Mouse (Mus musculus): ENCODE data around the gene Abi1. TPM values are rescaled to one million over a fixed set of nuclear protein-coding genes. Genes with fewer than 3 reads are reported as not detected.

The Abi1 gene
- polyA plus RNA-seq, 1 experiment from 2014 or later, result 58.6 TPM

DNA sequence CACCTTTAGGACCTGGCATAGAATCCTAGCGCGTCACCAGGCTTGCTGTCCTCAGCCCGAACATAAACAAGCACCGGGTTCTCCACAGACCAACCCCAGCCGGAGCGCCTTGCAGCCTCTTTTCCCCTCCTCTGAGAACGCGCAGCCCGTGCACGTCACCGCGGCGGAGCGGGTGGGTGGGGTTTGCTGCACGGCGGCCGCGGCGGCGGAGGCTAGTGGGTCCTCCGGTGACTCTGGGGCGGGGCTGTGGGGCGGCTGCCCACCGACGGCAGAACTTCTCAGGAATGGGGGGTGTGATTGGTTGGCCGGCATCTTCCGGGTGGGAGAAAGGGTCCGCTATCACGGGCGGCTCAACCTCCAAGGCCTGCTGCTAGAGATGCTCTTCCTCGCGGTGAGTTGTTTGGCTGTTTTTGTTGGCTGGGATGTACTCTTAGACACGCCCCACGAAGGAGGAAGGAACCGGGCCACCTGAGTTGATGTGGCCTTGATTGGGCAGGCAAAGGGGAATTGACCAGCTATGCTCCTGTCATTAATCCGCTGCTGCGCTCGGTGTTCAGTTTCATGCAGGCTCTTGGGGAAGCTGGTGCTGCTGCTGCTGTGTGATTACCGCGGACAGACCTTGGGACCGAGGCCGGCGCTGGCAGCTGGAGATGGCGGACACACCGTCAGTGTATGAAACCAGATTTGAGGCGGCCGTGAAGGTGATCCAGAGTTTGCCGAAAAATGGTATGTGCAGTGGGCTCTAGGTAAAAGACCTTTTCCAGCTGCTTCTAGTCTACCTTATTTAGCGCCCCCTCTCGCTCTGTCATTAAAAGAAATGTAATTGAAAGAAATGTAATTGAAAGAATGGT, 29.1 kb upstream of the Abi1 start:
- Histone ChIP-seq H3K4me2 (replicated peaks; ENCODE audit: low read depth, low read length) (peak overlapping the region; percentile 98), H3K4me1 (ENCODE audit: control insufficient read depth, insufficient read depth, low read length) (no peaks in the 10 kb centered on the region), H3K36me3 (ENCODE audit: control insufficient read depth, insufficient read depth, low read length) (no peaks in the 10 kb centered on the region), H3K9ac (replicated peaks; ENCODE audit: low read depth, low read length) (peak overlapping the region; percentile 88), H3K27me3 (ENCODE audit: control insufficient read depth, insufficient read depth, low read length) (no peaks in the 10 kb centered on the region), H3K4me3 (ENCODE audit: low read depth, low read length) (peak overlapping the region; percentile 70), H3K9me3 (ENCODE audit: control insufficient read depth, low read depth, low read length) (no peaks in the 10 kb centered on the region), H3K27ac (ENCODE audit: low read length) (peak overlapping the region; percentile 96)
- peak; percentile 88 for ATAC-seq (ENCODE audit: insufficient number of reproducible peaks, insufficient read depth, low FRiP score, low read depth)
- WGBS, result under 1% methylated on average over 50 of the region's 50 CpGs

DNA sequence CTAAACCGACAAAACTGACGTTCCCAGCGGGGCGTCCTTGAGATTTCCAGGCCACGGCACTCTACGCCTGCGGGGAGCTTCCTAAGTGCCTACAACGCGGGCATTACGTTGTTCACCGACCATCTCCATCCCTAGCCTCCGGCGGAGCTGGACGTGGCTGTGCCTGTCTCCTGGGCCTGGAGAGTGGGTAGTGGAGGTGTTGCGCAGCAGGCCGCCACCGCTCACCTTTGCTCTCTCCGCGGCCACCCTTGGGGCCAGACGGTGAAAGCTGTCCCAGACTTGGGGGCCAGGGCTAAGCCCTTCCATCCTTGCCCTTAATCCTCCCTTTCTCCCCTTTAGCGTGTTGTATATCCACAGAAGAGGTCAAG, 28.3 kb upstream of the Abi1 start:
- under 1% methylated on average over 21 of the region's 21 CpGs for WGBS

DNA sequence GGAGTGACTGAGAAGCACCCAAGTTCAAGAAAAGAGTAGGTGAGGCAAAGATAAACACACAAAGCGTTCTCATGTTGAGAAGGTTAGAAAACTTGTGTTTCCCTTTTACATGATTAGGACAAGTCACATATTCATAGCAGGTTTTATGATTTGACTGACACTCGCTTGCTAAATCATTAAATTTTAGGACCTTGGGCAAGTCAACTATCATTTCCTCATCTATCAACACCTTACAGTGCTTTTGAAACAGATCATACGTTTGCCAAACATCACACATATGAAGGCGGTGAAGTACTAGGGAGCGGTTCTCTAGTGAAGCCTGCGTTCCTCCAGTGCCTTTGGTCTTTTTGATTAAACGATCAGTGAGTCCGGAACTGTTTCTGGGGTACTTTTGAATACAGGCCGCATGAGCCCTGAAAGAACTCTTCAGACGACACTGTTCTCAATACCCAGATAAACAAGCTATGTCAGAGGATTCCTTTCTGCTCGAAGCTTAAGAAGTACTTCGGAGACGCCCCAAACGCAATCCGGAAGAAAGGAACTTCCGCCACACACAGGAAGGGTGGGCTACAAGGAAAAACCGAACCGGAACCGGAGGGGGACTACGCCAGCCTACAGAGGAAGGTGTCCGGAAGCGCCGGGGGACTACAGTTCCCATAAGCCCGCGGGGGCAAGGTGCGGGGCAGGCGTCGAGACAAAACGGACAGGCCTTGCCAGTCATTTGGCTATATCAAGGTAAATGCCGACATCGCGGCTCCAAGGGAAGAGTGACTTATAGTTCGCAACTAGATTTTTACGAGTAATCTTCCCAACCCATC, 27.7 kb upstream of the Abi1 start, which contains the start of gene Acbd5:
TSS of gene Acbd5 (plus strand) at position 616 of the 818 bp plus-strand sequence.
- peak within 1 kb of the TSS; percentile 88 for H3K9ac ChIP-seq (replicated peaks; ENCODE audit: low read depth, low read length)
- H3K27ac ChIP-seq (ENCODE audit: low read length), result peak within 1 kb of the TSS; percentile 96
- H3K4me3 ChIP-seq (ENCODE audit: low read depth, low read length), result peak within 1 kb of the TSS; percentile 70
- no peaks in the 10 kb centered on the region for H3K9me3 ChIP-seq (ENCODE audit: control insufficient read depth, low read depth, low read length)
- no peaks in the 10 kb centered on the region for H3K27me3 ChIP-seq (ENCODE audit: control insufficient read depth, insufficient read depth, low read length)
- WGBS, result 1% methylated on average over 34 of the region's 34 CpGs
- peak within 1 kb of the TSS; percentile 98 for H3K4me2 ChIP-seq (replicated peaks; ENCODE audit: low read depth, low read length)
- no peaks in the 10 kb centered on the region for H3K36me3 ChIP-seq (ENCODE audit: control insufficient read depth, insufficient read depth, low read length)
- H3K4me1 ChIP-seq (ENCODE audit: control insufficient read depth, insufficient read depth, low read length), result no peaks in the 10 kb centered on the region
- ATAC-seq (ENCODE audit: insufficient number of reproducible peaks, insufficient read depth, low FRiP score, low read depth), result peak; percentile 96

More for the DNA sequence above, 28.3 kb upstream of the Abi1 start:
- Histone ChIP-seq H3K27me3 (ENCODE audit: control insufficient read depth, insufficient read depth, low read length) (no peaks in the 10 kb centered on the region), H3K4me1 (ENCODE audit: control insufficient read depth, insufficient read depth, low read length) (no peaks in the 10 kb centered on the region), H3K27ac (ENCODE audit: low read length) (peak overlapping the region; percentile 96), H3K9ac (replicated peaks; ENCODE audit: low read depth, low read length) (peak overlapping the region; percentile 88), H3K4me3 (ENCODE audit: low read depth, low read length) (peak overlapping the region; percentile 70), H3K36me3 (ENCODE audit: control insufficient read depth, insufficient read depth, low read length) (no peaks in the 10 kb centered on the region), H3K9me3 (ENCODE audit: control insufficient read depth, low read depth, low read length) (no peaks in the 10 kb centered on the region), H3K4me2 (replicated peaks; ENCODE audit: low read depth, low read length) (peak overlapping the region; percentile 98)
- ATAC-seq (ENCODE audit: insufficient number of reproducible peaks, insufficient read depth, low FRiP score, low read depth), result peak; percentile 35

GRCm38 (mm10) chr2:23052523-23052922, 12.5 kb upstream of the Abi1 start:
- Histone ChIP-seq H3K27ac (ENCODE audit: low read length) (no peak overlapping the region), H3K4me2 (replicated peaks; ENCODE audit: low read depth, low read length) (no peak overlapping the region), H3K4me1 (ENCODE audit: control insufficient read depth, insufficient read depth, low read length) (no peaks in the 10 kb centered on the region), H3K9ac (replicated peaks; ENCODE audit: low read depth, low read length) (no peak overlapping the region), H3K36me3 (ENCODE audit: control insufficient read depth, insufficient read depth, low read length) (no peaks in the 10 kb centered on the region), H3K9me3 (ENCODE audit: control insufficient read depth, low read depth, low read length) (no peaks in the 10 kb centered on the region), H3K27me3 (ENCODE audit: control insufficient read depth, insufficient read depth, low read length) (no peaks in the 10 kb centered on the region), H3K4me3 (ENCODE audit: low read depth, low read length) (no peak overlapping the region)
- ATAC-seq (ENCODE audit: insufficient number of reproducible peaks, insufficient read depth, low FRiP score, low read depth), result no peak
- WGBS, result 65% methylated on average over 6 of the region's 6 CpGs

DNA sequence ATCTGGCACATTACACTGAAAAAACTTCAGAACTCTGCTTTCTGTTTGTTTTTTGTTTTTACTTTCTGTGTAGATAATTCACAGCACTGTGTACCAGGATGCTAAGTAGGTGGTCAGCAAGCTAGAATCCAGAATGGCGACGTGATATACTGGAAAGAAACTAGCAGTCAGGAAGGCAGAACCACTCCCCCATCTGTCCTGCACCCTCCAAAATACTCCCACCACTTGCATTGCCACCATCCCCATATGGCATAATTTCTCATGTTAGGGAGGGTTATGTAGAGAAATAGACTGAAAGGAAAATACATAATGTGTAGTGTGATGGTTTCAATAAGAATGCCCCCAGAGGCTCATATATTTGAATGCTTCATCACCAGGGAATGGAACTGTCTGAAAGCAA, 11.8 kb upstream of the Abi1 start:
- Histone ChIP-seq H3K27ac (ENCODE audit: low read length) (no peak overlapping the region), H3K4me2 (replicated peaks; ENCODE audit: low read depth, low read length) (no peak overlapping the region), H3K9me3 (ENCODE audit: control insufficient read depth, low read depth, low read length) (no peaks in the 10 kb centered on the region), H3K36me3 (ENCODE audit: control insufficient read depth, insufficient read depth, low read length) (no peaks in the 10 kb centered on the region), H3K27me3 (ENCODE audit: control insufficient read depth, insufficient read depth, low read length) (no peaks in the 10 kb centered on the region), H3K4me3 (ENCODE audit: low read depth, low read length) (no peak overlapping the region), H3K4me1 (ENCODE audit: control insufficient read depth, insufficient read depth, low read length) (no peaks in the 10 kb centered on the region), H3K9ac (replicated peaks; ENCODE audit: low read depth, low read length) (no peak overlapping the region)
- 61% methylated on average over 2 of the region's 2 CpGs for whole genome bisulfite sequencing
- no peak for ATAC-seq (ENCODE audit: insufficient number of reproducible peaks, insufficient read depth, low FRiP score, low read depth)

GRCm38 (mm10) chr2:23048006-23048405, 8.0 kb upstream of the Abi1 start:
- no peak for ATAC-seq (ENCODE audit: insufficient number of reproducible peaks, insufficient read depth, low FRiP score, low read depth)
- Histone ChIP-seq H3K4me3 (ENCODE audit: low read depth, low read length) (no peak overlapping the region), H3K9me3 (ENCODE audit: control insufficient read depth, low read depth, low read length) (no peaks in the 10 kb centered on the region), H3K27ac (ENCODE audit: low read length) (no peak overlapping the region), H3K36me3 (ENCODE audit: control insufficient read depth, insufficient read depth, low read length) (no peaks in the 10 kb centered on the region), H3K27me3 (ENCODE audit: control insufficient read depth, insufficient read depth, low read length) (no peaks in the 10 kb centered on the region), H3K4me2 (replicated peaks; ENCODE audit: low read depth, low read length) (no peak overlapping the region), H3K4me1 (ENCODE audit: control insufficient read depth, insufficient read depth, low read length) (no peaks in the 10 kb centered on the region), H3K9ac (replicated peaks; ENCODE audit: low read depth, low read length) (no peak overlapping the region)

- Histone ChIP-seq H3K36me3 (ENCODE audit: control insufficient read depth, insufficient read depth, low read length) (no peaks in the 10 kb centered on the region), H3K4me1 (ENCODE audit: control insufficient read depth, insufficient read depth, low read length) (no peaks in the 10 kb centered on the region), H3K4me3 (ENCODE audit: low read depth, low read length) (no peak overlapping the region), H3K27me3 (ENCODE audit: control insufficient read depth, insufficient read depth, low read length) (no peaks in the 10 kb centered on the region), H3K9ac (replicated peaks; ENCODE audit: low read depth, low read length) (no peak overlapping the region), H3K27ac (ENCODE audit: low read length) (no peak overlapping the region), H3K9me3 (ENCODE audit: control insufficient read depth, low read depth, low read length) (no peaks in the 10 kb centered on the region), H3K4me2 (replicated peaks; ENCODE audit: low read depth, low read length) (no peak overlapping the region)
- ATAC-seq (ENCODE audit: insufficient number of reproducible peaks, insufficient read depth, low FRiP score, low read depth), result no peak
- 36% methylated on average over 1 of the region's 1 CpGs for WGBS
Measured at GRCm38 (mm10) chr2:23045703-23046102, 5.7 kb upstream of the Abi1 start.

DNA sequence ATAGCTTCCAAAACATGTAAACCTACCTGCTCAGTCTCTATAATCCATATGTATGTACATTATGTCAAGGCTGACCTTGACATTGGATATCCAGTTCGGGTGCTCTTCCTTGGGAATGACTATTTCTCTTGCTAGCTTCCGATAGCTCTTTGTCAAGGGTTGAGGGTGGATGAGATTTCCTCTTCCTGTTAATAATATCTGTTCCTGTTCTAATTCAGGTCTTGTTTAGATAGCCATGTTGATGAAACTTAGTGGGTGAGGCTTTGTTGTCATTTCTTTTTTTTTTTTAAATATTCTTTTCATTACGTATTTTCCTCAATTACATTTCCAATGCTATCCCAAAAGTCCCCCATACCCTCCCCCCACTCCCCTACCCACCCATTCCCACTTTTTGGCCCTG, 2.1 kb upstream of the Abi1 start:
- no peak overlapping the region for H3K9ac ChIP-seq (replicated peaks; ENCODE audit: low read depth, low read length)
- H3K27me3 ChIP-seq (ENCODE audit: control insufficient read depth, insufficient read depth, low read length), result no peaks in the 10 kb centered on the region
- 0 out of 2 replicates have a peak, but pooled peaks cover 8% of the 10 kb centered on the region for H3K4me1 ChIP-seq (ENCODE audit: control insufficient read depth, insufficient read depth, low read length)
- WGBS, result 86% methylated on average over 3 of the region's 3 CpGs
- no peak overlapping the region for H3K4me3 ChIP-seq (ENCODE audit: low read depth, low read length)
- no peak overlapping the region for H3K4me2 ChIP-seq (replicated peaks; ENCODE audit: low read depth, low read length)
- ATAC-seq (ENCODE audit: insufficient number of reproducible peaks, insufficient read depth, low FRiP score, low read depth), result no peak
- H3K9me3 ChIP-seq (ENCODE audit: control insufficient read depth, low read depth, low read length), result no peaks in the 10 kb centered on the region
- H3K36me3 ChIP-seq (ENCODE audit: control insufficient read depth, insufficient read depth, low read length), result no peaks in the 10 kb centered on the region
- no peak overlapping the region for H3K27ac ChIP-seq (ENCODE audit: low read length)
